Mouse (Mus musculus) forebrain, embryonic 15.5 days (tissue): ENCODE results near the gene Kng1. TPM values are rescaled to one million over a fixed set of nuclear protein-coding genes. Genes with fewer than 3 reads are reported as not detected.

Source experiments
- ATAC-seq: fragments of 200-750 bp; cut with Nextera tagmentation; replicated peaks from 2 replicates; pipeline ENCODE4 v1.8.0; 2017; ENCODE audit warnings: mild to moderate bottlenecking, moderate TSS enrichment, moderate library complexity
- H3K27ac ChIP-seq: fragments of 300-500 bp; sonication (generic); replicated peaks from 2 replicates; pipeline ENCODE4 v1.5.1; 2015; ENCODE audit warnings: mild to moderate bottlenecking, inconsistent platforms
- H3K27me3 ChIP-seq: fragments of 300-500 bp; sonication (generic); 2 replicates; pipeline ENCODE4 v1.6.1; 2015; ENCODE audit warnings: inconsistent platforms
- H3K36me3 ChIP-seq: fragments of 300-500 bp; sonication (generic); 2 replicates; pipeline ENCODE4 v1.6.1; 2015; ENCODE audit warnings: mild to moderate bottlenecking, inconsistent platforms
- H3K4me1 ChIP-seq: fragments of 300-500 bp; sonication (generic); 2 replicates; pipeline ENCODE4 v1.6.1; 2015; ENCODE audit warnings: inconsistent platforms
- H3K4me2 ChIP-seq: fragments of 300-500 bp; sonication (generic); replicated peaks from 2 replicates; pipeline ENCODE4 v1.6.1; 2015; ENCODE audit warnings: mild to moderate bottlenecking, inconsistent platforms
- H3K4me3 ChIP-seq: fragments of 300-500 bp; sonication (generic); 2 replicates; pipeline ENCODE4 v1.5.1; 2015; ENCODE audit warnings: mild to moderate bottlenecking, inconsistent platforms
- H3K9ac ChIP-seq: fragments of 300-500 bp; sonication (generic); replicated peaks from 2 replicates; pipeline ENCODE4 v1.6.1; 2015; ENCODE audit warnings: mild to moderate bottlenecking, inconsistent platforms
- H3K9me3 ChIP-seq: fragments of 300-500 bp; sonication (generic); 2 replicates; pipeline ENCODE4 v1.6.1; 2016; ENCODE audit warnings: inconsistent platforms
- WGBS: fragments of 180-500 bp; shearing (Covaris S2); methylation state at CpG from one replicate; pipeline ENCODE4 v1.1.7; 2015; ENCODE audit warnings: mixed read lengths; 5-methylcytosine and 5-hydroxymethylcytosine counted together
- microRNA-seq: library from miRNA; unstranded; fragments of <30 nt; microRNA quantifications from one replicate; pipeline ENCODE4, GENCODE M21; 2016
- polyA plus RNA-seq: library from polyadenylated mRNA; unstranded; fragments of >200 nt; fragmentation: Nextera tagmentation; extraction: Ambion mirVana; gene quantifications from 2 replicates; pipeline ENCODE4 v1.2.1, GENCODE M21; 2015

The Kng1 gene
- polyA plus RNA-seq, 1 experiment from 2014 or later: not detected

- WGBS: 90% methylated on average over 4 of the region's 4 CpGs
- H3K4me3 ChIP-seq: no peak overlapping the region
- no peak for ATAC-seq
These were observed 66.7 kb downstream of the Kng1 start for GRCm38 (mm10) chr16:23124398-23124797.

GRCm38 (mm10) chr16:23127311-23127672 is 69.6 kb downstream of the Kng1 start:
- no peak for ATAC-seq
- H3K4me2 ChIP-seq: peak overlapping the region; percentile 88
- no peaks in the 10 kb centered on the region for H3K27me3 ChIP-seq
- WGBS: 3% methylated on average over 4 of the region's 4 CpGs
- H3K9me3 ChIP-seq: no peaks in the 10 kb centered on the region
- peak overlapping the region; percentile 66 for H3K4me3 ChIP-seq
- H3K27ac ChIP-seq: peak overlapping the region; percentile 95
- peaks cover 11% of the 10 kb centered on the region for H3K36me3 ChIP-seq
- H3K9ac ChIP-seq: peak overlapping the region; percentile 91
- peaks cover 26% of the 10 kb centered on the region for H3K4me1 ChIP-seq

More at GRCm38 (mm10) chr16:23124398-23124797, 66.7 kb downstream of the Kng1 start:
- peaks cover 27% of the 10 kb centered on the region for H3K36me3 ChIP-seq
- no peak overlapping the region for H3K4me2 ChIP-seq
- H3K9me3 ChIP-seq: no peaks in the 10 kb centered on the region
- H3K9ac ChIP-seq: no peak overlapping the region
- H3K27me3 ChIP-seq: no peaks in the 10 kb centered on the region
- peaks cover 23% of the 10 kb centered on the region for H3K4me1 ChIP-seq
- no peak overlapping the region for H3K27ac ChIP-seq

- Histone ChIP-seq H3K4me3 (peak within 1 kb of the TSS; percentile 66), H3K4me2 (peak within 1 kb of the TSS; percentile 88), H3K27ac (peak within 1 kb of the TSS; percentile 95), H3K36me3 (peaks cover 9% of the 10 kb centered on the region), H3K9ac (peak within 1 kb of the TSS; percentile 91), H3K27me3 (no peaks in the 10 kb centered on the region), H3K9me3 (no peaks in the 10 kb centered on the region), H3K4me1 (peaks cover 26% of the 10 kb centered on the region)
- WGBS: under 1% methylated on average over 51 of the region's 51 CpGs
- peak; percentile 96 for ATAC-seq
These were observed 70.2 kb downstream of the Kng1 start, which contains the start of gene Rfc4 for GRCm38 (mm10) chr16:23127673-23128375. Gene Rfc4 (minus strand): TSS chr16:23127737.

GRCm38 (mm10) chr16:23130303-23130702 is 72.6 kb downstream of the Kng1 start:
- WGBS: 86% methylated on average over 3 of the region's 3 CpGs
- H3K9ac ChIP-seq: no peak overlapping the region
- no peaks in the 10 kb centered on the region for H3K27me3 ChIP-seq
- no peak overlapping the region for H3K4me3 ChIP-seq
- no peak overlapping the region for H3K27ac ChIP-seq
- H3K4me1 ChIP-seq: peaks cover 26% of the 10 kb centered on the region
- no peak overlapping the region for H3K4me2 ChIP-seq
- no peaks in the 10 kb centered on the region for H3K36me3 ChIP-seq
- no peak for ATAC-seq
- no peaks in the 10 kb centered on the region for H3K9me3 ChIP-seq

Small RNA genes within 50 kb of the gene (microRNA-seq; reads per million reads assigned to microRNA genes)
- not detected for gene Gm49346

Other genes with a start within 250 kb of the Kng1 start
- gene Crygs, start 246.3 kb upstream of the Kng1 start, polyA plus RNA-seq: not detected in 2 replicates
- 22.5 and 23.1 TPM in 2 replicates for gene Tbccd1, start 200.2 kb upstream of the Kng1 start, polyA plus RNA-seq
- 84.9 and 85.2 TPM in 2 replicates for gene Dnajb11, start 200.0 kb upstream of the Kng1 start, polyA plus RNA-seq
- gene Ahsg, start 166.6 kb upstream of the Kng1 start, polyA plus RNA-seq: 1.2 TPM in 1 of 2 replicates, not detected in the other
- not detected in 2 replicates for gene Fetub, start 139.5 kb upstream of the Kng1 start, polyA plus RNA-seq
- gene Hrg, start 106.8 kb upstream of the Kng1 start, polyA plus RNA-seq: not detected in 2 replicates
- not detected in 2 replicates for gene Kng2, start 28.4 kb upstream of the Kng1 start, polyA plus RNA-seq
- 338 and 359 TPM in 2 replicates for gene Eif4a2, start 49.6 kb downstream of the Kng1 start, polyA plus RNA-seq
- 71.7 and 87.2 TPM in 2 replicates for gene Rfc4, start 69.9 kb downstream of the Kng1 start, polyA plus RNA-seq
- not detected in 2 replicates for gene Adipoq, start 88.7 kb downstream of the Kng1 start, polyA plus RNA-seq
- 53.8 and 55.9 TPM in 2 replicates for gene St6gal1, start 166.9 kb downstream of the Kng1 start, polyA plus RNA-seq